Mouse (Mus musculus): ENCODE measurements around the gene Ppp1r9b. TPM values are rescaled to one million over a fixed set of nuclear protein-coding genes. Genes with fewer than 3 reads are reported as not detected.

Ppp1r9b gene
- total RNA-seq, 2 experiments from 2014 or later, result 83.3 to 96.2 TPM

- DNase-seq, result no peak
These were observed 53.5 kb downstream of the Ppp1r9b start for GRCm38 (mm10) chr11:95044185-95044870.

DNA sequence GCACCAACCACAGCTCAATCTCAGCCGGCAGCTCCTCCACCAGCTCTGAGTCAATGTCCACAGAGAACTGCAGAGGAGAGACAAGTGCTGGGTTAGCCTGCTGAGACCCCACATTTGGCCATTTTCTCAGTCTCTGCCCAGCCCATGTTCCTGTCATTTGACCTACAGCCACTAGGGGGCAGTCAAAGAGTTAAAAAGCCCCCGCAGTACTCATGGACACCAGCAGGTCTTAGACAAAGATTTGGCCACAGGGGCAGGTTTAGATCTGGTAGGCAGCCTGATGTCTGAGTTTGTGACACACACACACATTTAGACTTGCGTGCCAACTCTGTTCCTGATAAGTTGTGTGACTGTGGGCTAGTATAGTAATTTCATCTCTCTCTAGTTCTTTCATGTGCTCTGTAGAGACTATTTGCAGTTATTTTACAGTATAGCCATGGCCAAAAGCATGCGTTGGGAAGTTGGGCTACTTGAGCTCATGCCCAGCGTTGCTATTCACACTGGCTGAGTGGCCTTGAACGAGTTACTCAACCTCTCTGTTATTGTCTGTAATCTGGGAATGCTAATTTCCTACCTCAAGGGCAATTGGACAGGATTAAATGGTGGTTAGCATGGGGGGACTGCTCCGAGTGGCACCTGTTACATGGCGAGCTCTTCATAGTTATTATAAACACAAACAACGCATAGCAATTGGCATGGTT, 56.3 kb downstream of the Ppp1r9b start:
- DNase-seq, result peak; percentile 73

- DNase-seq, result no peak
These were observed 62.2 kb downstream of the Ppp1r9b start for GRCm38 (mm10) chr11:95053062-95053461.

Other genes with a start within 250 kb of the Ppp1r9b start
- gene Cdc34b, start 249.3 kb upstream of the Ppp1r9b start, total RNA-seq (2021), result under 1 TPM; 0.36 to 0.48 TPM
- gene Tmem92, start 208.3 kb upstream of the Ppp1r9b start, total RNA-seq (2021), result not detected
- 1,000 to 10,000 TPM in 1 of 2 experiments, 100 to 1,000 TPM in 1; 763 to 1,573 TPM for gene Col1a1, start 54.8 kb upstream of the Ppp1r9b start, total RNA-seq (2021)
- not detected for gene Hils1, start 23.4 kb upstream of the Ppp1r9b start, total RNA-seq (2021)
- gene Sgca, start 14.7 kb upstream of the Ppp1r9b start, total RNA-seq (2021), result 10 to 100 TPM in 1 of 2 experiments, 1 to 10 TPM in 1; 4.5 to 16.8 TPM
- 10 to 100 TPM in 1 of 2 experiments, 1 to 10 TPM in 1; 7.3 to 11.0 TPM for gene Samd14, start 18.8 kb downstream of the Ppp1r9b start, total RNA-seq (2021)
- gene Pdk2, start 50.3 kb downstream of the Ppp1r9b start, total RNA-seq (2021), result 100 to 1,000 TPM; 144 to 199 TPM
- gene Itga3, start 85.8 kb downstream of the Ppp1r9b start, total RNA-seq (2021), result 10 to 100 TPM; 22.4 to 26.2 TPM
- gene Dlx3, start 129.1 kb downstream of the Ppp1r9b start, total RNA-seq (2021), result under 1 TPM in 1 of 2 experiments, not detected in 1; 0.60 TPM
- gene Dlx4, start 155.2 kb downstream of the Ppp1r9b start, total RNA-seq (2021), result under 1 TPM in 1 of 2 experiments, not detected in 1; 0.18 TPM